Mouse (Mus musculus): ENCODE measurements at regions not wholly inside any gene's neighbourhood (a gene's known extent, or its start where the extent isn't known, plus 50 kb on each side); places are given as distances from the start of the nearest gene placed in this dataset.
A peak's percentile ranks its signal among the peaks of the same experiment; 100 is the strongest.

DNA sequence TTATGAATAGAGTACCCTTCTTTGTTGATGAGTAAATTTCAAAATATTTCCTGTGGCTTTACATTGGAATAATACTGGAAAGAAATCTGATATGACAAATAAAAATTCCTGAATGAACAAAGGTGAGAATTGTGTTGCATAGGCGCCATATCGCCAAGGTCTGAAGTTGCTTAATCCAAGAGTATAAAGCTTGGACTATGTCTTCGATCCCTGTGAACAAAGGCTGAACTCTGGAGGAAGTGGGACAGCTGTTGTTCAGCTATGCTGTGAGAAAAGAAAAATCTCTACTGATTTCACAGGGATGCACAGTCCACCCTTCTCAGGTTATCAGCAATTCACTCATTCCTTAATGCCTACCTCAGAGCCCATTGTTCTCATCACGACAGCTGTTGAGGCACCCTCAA, 319.3 kb upstream of the Gm9747 start:
- DNase-seq (ENCODE audit: low read depth, low spot score), result no peak

DNA sequence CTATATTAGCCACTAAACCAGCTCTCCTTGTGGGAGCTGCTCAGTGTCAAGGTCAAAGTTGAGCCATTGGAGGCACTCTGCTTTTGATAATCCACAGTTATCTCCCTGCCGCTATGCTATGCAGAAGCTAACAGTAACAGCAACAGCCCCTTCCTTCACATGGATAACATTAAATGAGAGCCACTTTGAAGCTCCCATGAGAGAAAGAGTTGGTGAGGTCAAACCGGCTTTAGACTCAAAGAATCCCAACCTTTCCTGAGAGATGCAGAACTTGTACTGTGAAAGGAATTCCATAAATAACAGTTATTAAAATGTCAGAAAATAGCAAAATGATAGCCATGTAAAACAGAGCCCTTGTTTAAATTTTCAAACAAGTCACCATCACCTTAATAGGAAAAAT, 316.1 kb upstream of the Gm9747 start:
- no peak for DNase-seq (ENCODE audit: low read depth, low spot score)

DNA sequence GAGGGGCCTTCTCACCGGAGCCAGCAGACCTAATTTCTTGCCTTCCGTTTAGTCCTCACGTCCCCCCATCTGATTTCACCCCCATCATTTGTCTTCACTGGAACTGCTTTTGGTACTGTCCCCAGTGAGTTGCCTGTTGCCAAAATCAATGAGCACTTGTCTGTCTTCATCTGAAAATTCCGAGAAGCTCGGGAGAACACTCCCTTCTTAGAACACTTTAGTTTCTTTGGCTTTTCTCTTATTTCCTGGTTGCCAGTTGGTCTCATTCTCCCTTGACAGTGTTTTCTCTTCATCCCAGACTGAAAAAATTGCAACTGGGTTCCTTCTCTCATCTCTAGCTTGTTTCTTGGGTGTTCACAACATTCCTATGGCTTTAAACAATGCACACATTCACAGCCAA, 305.2 kb upstream of the Gm9747 start:
- no peak for DNase-seq (ENCODE audit: low read depth, low spot score)

DNA sequence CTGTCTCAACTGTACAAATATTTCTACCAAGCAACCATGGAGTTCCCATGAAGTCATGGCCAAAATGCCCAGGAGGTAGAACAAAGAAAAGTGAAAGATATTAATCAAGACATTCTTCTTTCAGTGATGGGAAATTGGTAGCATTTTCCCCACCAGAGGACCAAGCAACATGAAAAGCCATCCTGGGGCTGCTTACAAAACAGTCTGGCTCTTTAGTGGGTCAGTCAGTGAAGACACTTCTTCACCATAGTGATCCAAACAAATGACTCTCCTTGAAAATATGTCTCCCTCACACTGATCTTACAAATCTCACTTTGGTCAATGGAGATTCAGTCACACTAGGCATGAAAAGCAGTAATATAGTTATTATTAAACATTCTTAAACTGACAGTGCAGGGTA, 299.8 kb upstream of the Gm9747 start:
- DNase-seq (ENCODE audit: low read depth, low spot score), result no peak

DNA sequence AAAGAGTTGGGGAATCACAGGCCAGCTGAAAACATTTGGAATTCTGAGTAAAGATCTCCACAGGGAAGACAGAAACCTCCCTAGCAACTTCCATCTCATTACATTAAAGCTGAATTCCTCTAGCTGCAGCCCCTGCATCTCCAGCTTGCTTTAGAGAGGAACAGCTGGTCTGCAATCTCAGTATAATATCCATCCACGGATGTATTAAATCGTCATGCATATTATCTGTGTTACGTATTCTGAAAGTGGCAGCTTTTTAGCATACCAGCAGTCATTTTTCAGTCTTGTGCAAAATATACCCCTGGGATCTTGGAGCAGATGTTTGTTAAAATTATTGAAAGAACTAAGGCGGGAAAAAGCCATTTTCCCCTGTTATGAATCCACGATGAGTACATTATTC, 287.7 kb upstream of the Gm9747 start:
- no peak for DNase-seq (ENCODE audit: low read depth, low spot score)

DNA sequence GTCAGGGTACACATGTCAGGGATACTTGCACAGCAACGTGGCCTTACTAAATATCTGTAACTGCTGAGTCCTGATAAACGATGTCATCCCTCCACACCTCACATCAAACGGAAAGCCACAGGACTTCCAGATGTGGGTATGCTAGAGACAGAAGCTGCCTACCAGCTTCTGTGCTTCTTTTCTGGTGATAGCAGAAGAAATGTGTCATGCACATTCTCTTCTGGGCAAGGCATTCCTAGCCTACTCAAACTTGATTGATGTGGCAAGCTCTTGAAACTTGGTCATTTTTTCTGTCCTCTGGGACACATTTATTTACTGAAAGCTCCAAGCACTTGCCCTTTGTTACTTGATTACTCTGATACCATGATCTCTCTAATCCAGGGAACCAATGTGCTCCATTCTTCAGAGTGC, 282.8 kb upstream of the Gm9747 start:
- DNase-seq (ENCODE audit: low read depth, low spot score), result no peak

DNA sequence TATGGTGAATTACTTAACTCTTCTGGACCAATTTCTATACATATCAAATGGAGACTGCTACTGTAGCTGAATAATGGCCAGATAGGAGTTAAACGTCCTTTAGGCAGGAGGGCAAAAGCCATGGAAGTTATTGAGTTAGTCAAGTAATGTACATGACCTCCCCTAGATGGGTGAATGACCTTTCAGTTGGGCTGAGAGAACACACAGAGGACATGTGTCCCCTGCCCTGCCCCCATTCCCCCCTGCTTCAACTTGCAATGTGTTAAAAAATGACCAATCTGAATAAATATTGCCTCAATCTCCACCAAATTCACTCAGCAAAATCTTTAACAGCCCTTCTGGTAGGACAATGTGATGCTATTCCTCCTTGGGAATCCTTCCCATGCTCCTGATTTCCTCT, 282.1 kb upstream of the Gm9747 start:
- DNase-seq (ENCODE audit: low read depth, low spot score), result no peak

DNA sequence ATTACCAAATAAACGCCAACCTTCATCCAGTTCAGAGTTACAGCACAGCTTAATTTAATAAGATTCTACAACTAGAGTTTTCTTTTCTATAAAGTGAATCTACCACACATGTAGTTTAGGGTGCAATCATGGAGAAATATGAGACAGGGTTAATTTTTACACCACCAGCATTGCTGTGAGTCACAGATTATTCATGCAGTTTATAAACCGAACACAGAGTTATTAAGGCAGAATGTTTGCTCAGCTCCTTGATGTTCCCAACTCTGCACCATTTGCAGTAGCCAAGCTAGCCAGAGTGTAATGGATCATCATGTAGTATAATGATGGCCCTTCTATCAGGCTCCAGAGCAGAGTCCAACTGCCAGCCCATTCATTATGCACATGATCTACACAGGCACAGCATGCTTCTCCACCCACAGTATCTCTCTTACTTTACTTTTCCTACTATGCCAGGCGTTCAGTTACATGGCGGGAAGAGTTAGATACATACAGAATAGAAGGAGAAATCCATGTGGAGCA, 281.4 kb upstream of the Gm9747 start:
- no peak for DNase-seq (ENCODE audit: low read depth, low spot score)

DNA sequence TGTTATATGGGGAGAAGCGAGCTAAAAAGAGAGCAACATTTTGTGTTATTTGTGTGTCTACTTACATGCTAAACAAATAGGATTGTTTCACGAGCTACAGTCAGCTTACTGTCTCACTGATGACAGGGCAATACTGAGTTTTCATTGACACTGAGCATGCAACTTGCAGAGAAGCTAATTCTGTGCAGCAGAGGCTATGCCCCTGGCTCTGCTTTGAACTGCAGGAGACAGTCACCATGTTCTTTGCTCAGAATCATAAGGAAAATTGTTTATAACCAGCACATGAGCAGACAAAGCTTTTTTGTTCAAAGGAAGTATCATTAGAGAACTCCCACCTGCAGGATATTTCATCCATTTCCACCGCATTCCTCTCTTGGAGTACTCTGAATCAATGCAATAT, 280.8 kb upstream of the Gm9747 start:
- no peak for DNase-seq (ENCODE audit: low read depth, low spot score)

DNA sequence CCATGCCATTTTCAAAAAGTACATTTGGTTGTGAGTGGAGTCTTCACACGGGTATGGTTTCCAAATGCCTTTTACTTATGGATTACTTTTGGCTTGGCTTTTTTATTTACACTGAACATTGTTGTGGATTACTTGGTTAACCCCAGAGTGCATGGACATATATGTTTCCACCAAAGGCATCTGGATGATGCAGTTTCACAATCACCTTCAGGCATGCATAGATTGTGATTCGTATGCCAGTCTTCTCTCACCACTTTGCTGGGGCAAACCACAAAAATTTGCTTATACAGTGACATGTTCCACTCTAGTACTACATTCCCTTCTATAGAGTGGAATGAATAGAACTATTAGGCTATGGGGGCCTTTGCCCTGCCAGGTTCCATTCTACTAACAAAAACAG, 278.4 kb upstream of the Gm9747 start:
- no peak for DNase-seq (ENCODE audit: low read depth, low spot score)

DNA sequence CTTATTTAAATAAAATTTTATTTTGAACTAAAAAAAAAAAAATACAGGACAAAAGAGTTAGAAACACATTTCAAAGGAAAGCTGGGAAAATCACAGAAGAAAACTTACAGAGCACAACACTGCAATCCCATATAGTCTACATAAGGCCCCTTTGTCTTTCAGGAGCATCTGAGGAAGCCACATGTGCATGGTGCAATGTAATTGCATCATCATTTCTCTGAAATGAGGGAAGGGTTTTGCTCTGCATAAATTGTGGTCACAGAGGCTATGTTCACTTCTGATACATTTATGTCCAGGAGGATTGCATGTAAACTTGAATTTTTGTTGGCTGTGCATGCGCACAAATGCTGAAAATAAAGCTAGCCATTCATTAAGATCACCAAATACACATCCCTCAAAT, 265.9 kb upstream of the Gm9747 start:
- no peak for DNase-seq (ENCODE audit: low read depth, low spot score)

DNA sequence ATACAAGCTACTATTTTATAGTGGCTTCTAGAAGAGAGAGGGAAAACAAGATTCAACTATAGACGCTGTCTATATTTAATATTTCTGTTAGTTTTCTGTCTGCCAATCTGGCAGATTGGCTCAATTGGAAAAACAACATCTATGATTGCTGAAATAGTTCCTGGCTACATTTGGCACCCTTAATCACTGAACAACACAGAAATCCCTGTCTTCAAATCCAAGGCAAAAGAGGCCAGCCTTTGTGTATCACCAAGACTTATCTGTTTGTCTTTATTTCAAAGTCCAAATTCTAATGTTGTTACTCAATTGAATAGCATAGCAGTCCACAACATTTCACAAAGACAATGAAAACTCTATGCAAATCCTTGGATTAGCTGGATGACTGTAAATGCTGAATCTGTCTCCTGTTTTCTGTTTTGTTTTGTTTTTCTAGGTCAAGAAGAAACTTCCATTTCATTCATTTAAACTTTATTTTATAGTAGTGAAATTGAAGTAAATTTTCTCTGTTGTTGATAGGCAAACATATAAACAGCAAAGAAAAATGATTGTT, 265.1 kb upstream of the Gm9747 start:
- DNase-seq (ENCODE audit: low read depth, low spot score), result peak; percentile 1

DNA sequence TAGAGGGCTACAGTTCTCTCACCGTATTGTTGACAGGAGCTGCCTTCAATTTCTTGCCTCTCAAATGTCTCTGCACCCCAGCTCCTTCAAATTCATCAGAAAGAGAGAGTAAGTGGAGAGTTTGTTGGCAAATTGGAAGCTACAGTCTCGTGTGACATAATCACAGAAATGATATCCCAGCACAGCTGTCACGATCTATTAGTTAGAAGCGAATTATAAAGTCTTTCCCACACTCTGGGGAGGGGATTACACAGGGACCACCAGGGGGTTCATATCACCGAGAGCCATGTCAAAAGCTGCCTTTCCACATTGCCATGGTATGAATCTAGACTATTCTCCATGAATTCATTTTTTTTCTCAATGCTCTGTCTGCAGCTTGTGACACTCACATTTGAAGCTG, 260.3 kb upstream of the Gm9747 start:
- no peak for DNase-seq (ENCODE audit: low read depth, low spot score)

DNA sequence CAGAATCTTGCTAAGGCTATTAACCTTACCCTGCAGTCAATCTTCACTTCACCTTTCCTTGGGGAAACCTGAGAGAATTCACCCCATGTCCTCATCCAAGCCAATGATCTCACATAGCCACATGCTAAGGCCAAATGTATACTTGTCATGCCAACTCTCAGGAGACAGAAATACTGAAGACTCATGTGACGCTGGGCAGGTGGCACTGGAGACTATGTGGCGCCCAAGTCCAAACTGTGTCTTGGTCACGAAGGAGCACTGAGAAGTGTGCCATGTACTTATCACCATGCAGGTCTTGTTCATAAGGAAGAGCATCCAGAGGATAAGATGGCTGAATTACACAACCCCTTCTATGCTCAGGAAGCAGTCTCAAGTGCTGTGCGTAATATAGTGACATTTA, 259.4 kb upstream of the Gm9747 start:
- no peak for DNase-seq (ENCODE audit: low read depth, low spot score)

DNA sequence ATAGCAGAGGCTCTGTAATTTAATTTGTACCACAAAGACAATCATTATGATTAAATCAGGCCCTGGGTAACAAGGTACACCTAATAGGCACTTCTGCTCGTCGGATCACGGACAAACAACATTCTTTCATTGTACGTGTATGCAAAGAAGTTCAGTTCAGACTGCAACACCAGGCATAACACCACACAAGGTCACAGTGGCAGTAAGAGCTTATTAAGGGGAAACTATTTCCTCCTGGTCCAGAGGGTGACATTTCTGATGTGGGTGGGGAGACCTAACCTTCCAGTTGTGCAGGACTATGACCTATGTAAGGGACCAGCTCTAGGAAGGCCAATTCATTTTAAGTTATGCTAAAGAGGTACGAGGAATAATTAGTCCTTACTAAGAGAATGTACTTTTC, 225.0 kb upstream of the Gm9747 start:
- peak; percentile 77 for DNase-seq (ENCODE audit: low read depth, low spot score)

DNA sequence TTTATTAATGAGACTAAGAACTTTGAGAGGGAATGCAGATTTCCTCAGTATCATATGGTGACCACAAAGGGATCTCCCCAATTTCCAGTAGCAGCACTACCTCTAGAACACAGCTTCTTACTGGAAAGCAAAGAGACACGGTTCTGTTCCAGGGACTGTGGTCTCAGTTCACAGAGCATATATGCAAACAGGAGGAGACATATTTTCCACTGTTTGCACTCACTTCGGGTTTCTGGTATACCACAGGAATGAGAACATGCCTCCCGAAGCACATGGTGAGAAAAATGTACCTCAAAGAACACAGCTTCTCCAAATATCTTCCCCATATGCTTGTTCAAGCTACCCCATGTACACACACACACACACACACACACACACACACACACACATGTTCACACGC, 224.1 kb upstream of the Gm9747 start:
- no peak for DNase-seq (ENCODE audit: low read depth, low spot score)

DNA sequence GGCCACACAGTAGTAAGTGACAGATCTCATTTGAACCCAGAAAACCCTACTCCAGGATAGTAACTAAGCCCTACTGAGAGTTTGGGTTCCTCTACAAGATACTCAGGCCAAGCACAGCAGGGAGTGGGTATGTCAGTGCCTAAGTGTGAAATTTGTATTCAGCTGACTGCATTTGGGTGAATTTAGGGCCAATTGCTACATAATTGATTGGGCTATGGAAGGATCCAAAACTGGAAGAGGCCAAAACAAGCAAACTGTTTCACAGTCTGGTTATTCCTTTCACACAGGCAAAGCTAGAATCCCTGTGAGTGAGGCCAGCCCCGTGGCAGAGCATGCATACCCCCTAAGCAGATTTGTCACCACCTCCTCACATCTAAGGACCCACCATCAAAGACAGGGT, 221.9 kb upstream of the Gm9747 start:
- no peak for DNase-seq (ENCODE audit: low read depth, low spot score)

DNA sequence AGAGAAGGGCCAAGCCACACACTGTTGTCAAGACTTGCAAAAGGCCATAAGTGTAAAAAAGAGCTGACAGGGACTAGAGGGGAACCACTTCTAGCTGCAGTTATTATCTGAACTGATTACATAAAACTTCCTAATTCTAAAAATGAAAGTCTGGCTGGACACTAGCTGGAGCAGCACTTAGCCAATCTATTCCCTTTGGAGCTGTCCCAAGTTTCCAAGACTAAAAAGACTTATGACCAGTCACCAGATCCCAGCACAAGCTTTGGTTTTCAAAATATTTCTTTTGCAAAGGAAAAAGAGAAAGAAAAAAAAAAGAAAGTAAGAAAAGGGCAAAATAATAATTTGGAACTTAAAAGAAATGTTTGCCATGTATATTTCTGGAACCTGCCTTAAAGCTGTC, 217.6 kb upstream of the Gm9747 start:
- DNase-seq (ENCODE audit: low read depth, low spot score), result no peak

DNA sequence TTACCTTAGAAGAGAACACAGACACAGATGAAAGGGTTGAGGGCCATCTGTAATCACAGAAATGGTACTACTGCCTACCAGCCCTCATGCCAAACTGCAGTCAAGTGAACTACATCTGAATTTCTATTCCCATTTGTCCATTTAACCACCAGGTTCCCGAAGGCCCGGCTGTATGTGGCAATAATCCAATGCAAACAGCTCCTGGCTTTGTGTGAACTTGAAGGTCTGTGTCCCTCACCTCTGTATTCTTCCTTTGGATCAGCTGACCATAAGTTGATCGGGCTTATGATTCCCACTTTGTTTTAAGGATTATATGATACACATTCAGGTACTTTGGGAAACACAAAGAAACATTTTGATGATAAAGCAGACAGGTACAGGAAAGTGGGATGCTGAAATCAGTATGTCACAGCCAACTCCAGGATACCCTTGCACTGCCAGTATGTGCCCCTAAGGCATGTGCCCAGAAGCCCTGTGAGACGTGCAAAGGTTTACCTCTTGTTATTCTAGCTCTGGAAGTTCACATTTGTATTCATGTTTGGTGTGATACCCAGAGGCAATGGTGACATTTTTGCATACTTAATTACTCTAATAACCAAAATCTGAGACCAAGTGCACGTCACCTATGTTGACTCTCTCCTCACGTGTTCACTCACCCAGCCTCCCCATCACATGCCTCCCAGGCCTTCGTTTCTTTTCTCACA, 214.1 kb upstream of the Gm9747 start:
- no peak for DNase-seq (ENCODE audit: low read depth, low spot score)

DNA sequence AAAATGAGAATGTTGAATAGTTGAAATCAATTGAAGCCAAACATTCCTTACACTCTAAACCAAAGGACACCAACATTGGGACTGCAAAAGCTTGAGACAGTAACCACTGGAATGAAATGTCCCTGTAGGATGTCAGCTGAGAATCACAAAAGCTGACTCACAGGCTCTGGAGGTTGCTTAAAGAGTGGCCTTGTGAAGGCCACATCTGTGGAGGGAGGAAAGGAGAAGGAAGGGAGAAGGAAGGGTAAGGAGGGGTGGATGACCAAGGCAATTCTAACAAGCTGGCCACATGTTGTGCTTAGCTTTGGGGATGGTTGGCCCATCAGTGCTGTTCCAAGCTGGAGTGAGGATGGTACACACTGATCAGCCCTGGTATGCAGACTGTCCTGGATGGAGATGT, 205.2 kb upstream of the Gm9747 start:
- no peak for DNase-seq (ENCODE audit: low read depth, low spot score)

DNA sequence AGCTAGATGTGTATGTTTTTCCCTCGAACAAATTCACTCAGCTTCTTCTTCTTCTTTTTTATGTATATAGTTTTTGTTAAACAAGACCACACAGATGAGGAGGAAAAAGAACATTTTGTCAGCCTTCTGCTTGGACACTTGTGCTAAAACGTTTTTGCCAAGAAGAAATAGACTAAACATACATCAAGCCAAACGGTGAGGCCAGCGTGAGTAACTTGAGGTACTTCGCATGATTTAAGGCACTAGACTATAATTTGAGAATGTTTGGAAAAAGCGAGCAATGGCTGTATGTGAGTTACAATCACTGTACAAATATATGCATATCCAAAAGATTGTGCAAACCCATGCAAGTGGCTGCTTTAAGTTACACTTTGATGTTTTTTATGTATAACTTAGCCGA, 201.8 kb upstream of the Gm9747 start:
- no peak for DNase-seq (ENCODE audit: low read depth, low spot score)

DNA sequence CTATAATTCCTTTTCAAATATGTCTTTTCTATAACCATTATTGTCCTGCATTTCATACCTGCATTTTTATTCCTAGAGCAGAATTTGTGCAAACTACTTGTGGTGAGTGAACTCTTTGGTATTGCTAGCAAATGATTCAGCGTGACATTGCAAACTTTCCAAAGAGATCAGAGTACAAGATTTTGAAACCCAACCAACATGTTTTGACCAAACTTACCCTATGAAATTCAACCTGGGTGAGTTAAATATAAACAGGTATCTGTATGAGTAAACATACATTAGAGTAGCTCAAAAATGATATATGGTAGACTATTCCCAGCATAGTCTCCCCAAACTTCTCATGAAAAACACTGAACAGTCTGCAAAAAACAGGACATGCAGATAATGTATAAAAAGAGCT, 200.5 kb upstream of the Gm9747 start:
- no peak for DNase-seq (ENCODE audit: low read depth, low spot score)

DNA sequence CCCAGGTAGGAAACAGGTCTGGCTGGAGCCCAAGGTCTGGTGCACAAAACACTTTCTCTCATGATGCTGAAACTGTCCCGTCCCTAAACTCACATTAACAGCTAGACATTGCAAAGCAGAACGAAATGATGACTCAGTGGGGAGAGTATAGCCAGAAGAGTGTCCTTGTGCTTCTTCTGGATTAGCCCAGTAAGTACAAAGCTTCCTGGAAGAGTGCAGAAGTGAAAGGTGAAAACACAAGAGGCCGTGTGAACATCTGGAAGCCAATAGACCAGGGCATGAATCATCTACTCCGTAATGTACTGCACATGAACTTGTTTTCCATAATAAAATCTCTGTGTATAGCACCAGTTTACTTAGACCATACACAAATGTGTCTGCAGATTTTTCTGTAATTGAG, 194.7 kb upstream of the Gm9747 start:
- DNase-seq (ENCODE audit: low read depth, low spot score), result no peak

DNA sequence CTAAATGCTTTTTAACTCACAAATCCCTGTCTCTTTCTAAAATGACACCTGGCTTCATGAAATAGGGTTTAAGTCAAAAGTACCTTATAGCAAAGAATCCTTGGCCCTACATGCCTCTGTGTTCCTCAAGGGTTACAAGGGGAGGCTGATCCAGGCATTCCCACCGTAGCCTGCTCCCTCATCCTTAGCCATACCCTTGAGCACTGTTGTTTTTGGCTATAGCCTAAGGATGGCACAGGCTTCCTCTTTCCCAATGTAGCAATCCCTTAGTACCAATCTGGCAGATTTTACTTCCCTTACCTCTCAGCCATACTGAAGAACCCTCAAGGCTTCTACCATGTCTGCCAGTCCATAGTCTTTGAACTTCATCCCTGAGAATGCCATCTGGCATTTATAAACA, 194.2 kb upstream of the Gm9747 start:
- DNase-seq (ENCODE audit: low read depth, low spot score), result no peak
